Mouse (Mus musculus) midbrain, embryonic 15.5 days (tissue): ENCODE data around the gene Timm29. TPM values are rescaled to one million over a fixed set of nuclear protein-coding genes. Genes with fewer than 3 reads are reported as not detected.

Experiments used
- ATAC-seq: fragments of 200-750 bp; cut with Nextera tagmentation; replicated peaks from 2 replicates; pipeline ENCODE4 v1.8.0; 2017; ENCODE audit warnings: moderate TSS enrichment
- H3K27ac ChIP-seq: fragments of 300-500 bp; sonication (generic); 2 replicates; pipeline ENCODE4 v1.5.1; 2015; ENCODE audit warnings: mild to moderate bottlenecking, inconsistent platforms
- H3K27me3 ChIP-seq: fragments of 300-500 bp; sonication (generic); replicated peaks from 2 replicates; pipeline ENCODE4 v1.6.1; 2015; ENCODE audit warnings: inconsistent platforms
- H3K36me3 ChIP-seq: fragments of 300-500 bp; sonication (generic); replicated peaks from 2 replicates; pipeline ENCODE4 v1.6.1; 2015; ENCODE audit warnings: inconsistent platforms
- H3K4me1 ChIP-seq: fragments of 300-500 bp; sonication (generic); 2 replicates; pipeline ENCODE4 v1.6.1; 2015; ENCODE audit warnings: inconsistent platforms
- H3K4me2 ChIP-seq: fragments of 300-500 bp; sonication (generic); 2 replicates; pipeline ENCODE4 v1.6.1; 2015; ENCODE audit warnings: inconsistent platforms, mild to moderate bottlenecking, moderate library complexity
- H3K4me3 ChIP-seq: fragments of 300-500 bp; sonication (generic); 2 replicates; pipeline ENCODE4 v1.5.1; 2015; ENCODE audit warnings: mild to moderate bottlenecking, inconsistent platforms
- H3K9ac ChIP-seq: fragments of 300-500 bp; sonication (generic); 2 replicates; pipeline ENCODE4 v1.6.1; 2015; ENCODE audit warnings: mild to moderate bottlenecking, inconsistent platforms
- H3K9me3 ChIP-seq: fragments of 300-500 bp; sonication (generic); 2 replicates; pipeline ENCODE4 v1.6.1; 2016; ENCODE audit warnings: inconsistent platforms
- WGBS: fragments of 180-500 bp; shearing (Covaris S2); methylation state at CpG from one replicate; pipeline ENCODE4 v1.1.7; 2015; ENCODE audit warnings: mixed read lengths; 5-methylcytosine and 5-hydroxymethylcytosine counted together
- polyA plus RNA-seq: library from polyadenylated mRNA; unstranded; fragments of >200 nt; fragmentation: Nextera tagmentation; extraction: Ambion mirVana; gene quantifications from 2 replicates; pipeline ENCODE4 v1.2.1, GENCODE M21; 2015

The Timm29 gene
- polyA plus RNA-seq, 1 experiment from 2014 or later = 68.8 TPM

DNA sequence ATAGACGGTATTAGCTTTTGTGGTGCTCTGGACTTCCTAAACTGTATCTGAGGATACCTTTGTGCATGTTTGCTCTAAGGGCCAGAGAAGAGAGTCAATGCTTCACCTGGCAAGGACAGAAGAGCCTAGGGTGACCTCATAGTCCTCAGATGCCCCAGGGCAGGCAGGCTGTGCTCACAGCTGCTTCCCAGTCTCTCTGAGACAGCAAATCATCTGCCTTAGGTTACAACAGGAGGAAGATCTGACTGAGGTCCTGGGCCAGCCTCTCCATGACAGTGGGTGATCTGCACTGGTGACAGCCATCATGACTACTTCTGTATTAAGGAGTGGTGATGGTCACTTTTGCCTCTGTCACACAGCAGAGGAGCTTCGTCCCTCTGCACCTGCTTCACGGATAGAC is 33.4 kb upstream of the Timm29 start:
- Histone ChIP-seq H3K9me3 (no peaks in the 10 kb centered on the region), H3K9ac (no peak overlapping the region), H3K4me1 (peaks cover 10% of the 10 kb centered on the region), H3K4me3 (no peak overlapping the region), H3K36me3 (no peaks in the 10 kb centered on the region), H3K4me2 (no peak overlapping the region), H3K27ac (no peak overlapping the region), H3K27me3 (no peaks in the 10 kb centered on the region)
- WGBS = 96% methylated on average over 3 of the region's 3 CpGs
- no peak for ATAC-seq

DNA sequence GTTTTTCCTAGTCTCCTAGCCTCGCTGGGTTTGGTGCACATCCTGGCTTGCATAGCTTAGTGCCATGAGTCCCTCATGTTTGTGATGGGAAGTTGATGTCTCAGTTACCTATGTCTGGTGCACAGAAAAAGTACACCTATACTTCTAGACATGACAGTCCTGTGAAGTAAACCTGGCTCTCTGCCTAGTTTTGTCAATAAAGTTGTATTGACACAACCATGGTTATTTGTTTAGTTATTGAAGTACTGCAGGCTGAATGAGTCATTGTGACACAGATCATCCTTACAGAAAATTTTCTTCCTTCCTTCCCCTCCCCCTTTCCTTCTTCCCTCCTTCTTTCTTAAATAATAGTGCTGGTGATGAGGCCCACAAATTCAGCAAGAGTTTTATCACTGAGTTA is 28.1 kb upstream of the Timm29 start:
- no peak overlapping the region for H3K4me2 ChIP-seq
- H3K36me3 ChIP-seq = peaks cover 2% of the 10 kb centered on the region; the same call in 1 of the 2 replicates
- H3K27ac ChIP-seq = no peak overlapping the region
- H3K4me3 ChIP-seq = no peak overlapping the region
- no peaks in the 10 kb centered on the region for H3K27me3 ChIP-seq
- no peaks in the 10 kb centered on the region for H3K9me3 ChIP-seq
- WGBS = 75% methylated on average over 1 of the region's 1 CpGs
- no peak for ATAC-seq
- no peak overlapping the region for H3K9ac ChIP-seq
- H3K4me1 ChIP-seq = no peaks in the 10 kb centered on the region

DNA sequence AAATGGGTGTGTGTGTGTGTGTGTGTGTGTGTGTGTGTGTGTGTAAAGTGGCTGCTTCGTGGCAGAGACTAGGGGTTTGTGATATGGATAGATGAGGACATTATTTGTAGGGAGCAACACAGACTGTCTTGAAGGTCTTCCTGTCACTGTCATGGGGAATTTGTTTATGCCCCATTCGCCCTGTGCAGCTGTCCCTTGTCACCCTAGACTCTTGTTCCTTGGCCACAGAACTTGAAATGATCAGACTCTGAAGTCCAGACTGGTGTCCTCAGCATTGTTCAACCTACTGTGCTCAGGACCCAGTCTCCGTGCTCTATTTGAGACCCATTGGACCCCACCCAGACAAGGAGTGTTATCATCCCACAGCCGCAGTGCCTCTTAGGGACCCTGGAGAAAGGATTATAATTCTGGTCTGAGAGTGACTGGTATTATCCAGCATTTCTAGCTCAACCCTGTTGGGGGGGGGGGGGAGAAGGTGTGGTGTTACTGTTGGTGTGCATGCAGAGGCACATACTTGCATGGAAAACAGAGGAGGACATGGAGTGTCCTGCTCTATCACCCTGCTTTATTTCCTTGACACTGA is 27.4 kb upstream of the Timm29 start:
- Histone ChIP-seq H3K4me1 (no peaks in the 10 kb centered on the region), H3K36me3 (peaks cover 8% of the 10 kb centered on the region; the same call in 1 of the 2 replicates), H3K27ac (no peak overlapping the region), H3K4me3 (no peak overlapping the region), H3K9ac (no peak overlapping the region), H3K9me3 (no peaks in the 10 kb centered on the region), H3K27me3 (no peaks in the 10 kb centered on the region), H3K4me2 (no peak overlapping the region)
- ATAC-seq = no peak
- 92% methylated on average over 4 of the region's 4 CpGs for WGBS

DNA sequence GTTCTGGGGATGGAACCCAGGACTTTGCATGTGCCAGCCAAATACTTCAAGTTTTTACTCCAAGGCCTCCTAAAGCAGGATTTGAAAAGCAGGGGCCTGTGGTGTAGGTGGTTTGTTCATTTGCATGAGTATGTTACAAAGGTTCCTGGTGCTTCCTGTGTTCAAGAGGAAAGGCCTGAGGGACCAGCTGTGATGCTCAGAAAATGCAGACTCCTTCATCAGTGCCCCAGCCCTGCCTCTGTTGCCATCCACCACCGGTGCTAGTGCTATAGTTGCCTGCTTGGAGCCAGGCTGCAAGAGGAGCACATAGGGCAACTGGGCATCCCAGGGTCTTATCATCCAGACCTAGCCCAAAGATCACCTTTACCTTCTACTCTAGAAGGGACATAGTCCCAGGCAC is 26.0 kb upstream of the Timm29 start:
- H3K4me1 ChIP-seq = no peaks in the 10 kb centered on the region
- peaks cover 14% of the 10 kb centered on the region; the same call in 1 of the 2 replicates for H3K36me3 ChIP-seq
- no peaks in the 10 kb centered on the region for H3K9me3 ChIP-seq
- ATAC-seq = no peak
- H3K27ac ChIP-seq = 0 out of 2 replicates have a peak overlapping the region, but pooled peaks have one; percentile 8
- no peak overlapping the region for H3K4me3 ChIP-seq
- no peak overlapping the region for H3K4me2 ChIP-seq
- no peaks in the 10 kb centered on the region for H3K27me3 ChIP-seq
- no peak overlapping the region for H3K9ac ChIP-seq
- WGBS = 95% methylated on average over 1 of the region's 1 CpGs

DNA sequence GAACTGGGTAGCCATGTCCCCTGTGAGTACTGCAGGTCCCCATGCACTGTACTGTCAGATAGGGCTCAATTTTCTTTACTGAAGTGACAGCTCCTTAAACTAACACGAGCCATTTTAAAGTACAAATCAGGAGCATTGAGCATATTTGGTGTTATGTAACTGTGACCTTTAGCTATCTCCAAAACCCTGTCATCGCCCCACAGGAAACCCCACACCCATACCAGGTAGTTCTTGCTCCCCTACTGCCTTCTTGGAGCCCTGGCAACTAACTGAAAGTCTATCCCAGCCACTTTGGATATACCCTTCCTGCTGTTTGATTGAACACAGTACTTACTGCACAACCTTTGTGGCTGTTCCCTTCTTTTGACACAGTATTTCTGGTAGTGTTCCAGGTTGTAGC is 25.5 kb upstream of the Timm29 start:
- Histone ChIP-seq H3K36me3 (peaks cover 19% of the 10 kb centered on the region; the same call in 1 of the 2 replicates), H3K9ac (no peak overlapping the region), H3K4me3 (no peak overlapping the region), H3K27me3 (no peaks in the 10 kb centered on the region), H3K4me2 (no peak overlapping the region), H3K27ac (0 out of 2 replicates have a peak overlapping the region, but pooled peaks have one; percentile 8), H3K4me1 (no peaks in the 10 kb centered on the region), H3K9me3 (no peaks in the 10 kb centered on the region)
- 91% methylated on average over 2 of the region's 2 CpGs for WGBS
- ATAC-seq = no peak

DNA sequence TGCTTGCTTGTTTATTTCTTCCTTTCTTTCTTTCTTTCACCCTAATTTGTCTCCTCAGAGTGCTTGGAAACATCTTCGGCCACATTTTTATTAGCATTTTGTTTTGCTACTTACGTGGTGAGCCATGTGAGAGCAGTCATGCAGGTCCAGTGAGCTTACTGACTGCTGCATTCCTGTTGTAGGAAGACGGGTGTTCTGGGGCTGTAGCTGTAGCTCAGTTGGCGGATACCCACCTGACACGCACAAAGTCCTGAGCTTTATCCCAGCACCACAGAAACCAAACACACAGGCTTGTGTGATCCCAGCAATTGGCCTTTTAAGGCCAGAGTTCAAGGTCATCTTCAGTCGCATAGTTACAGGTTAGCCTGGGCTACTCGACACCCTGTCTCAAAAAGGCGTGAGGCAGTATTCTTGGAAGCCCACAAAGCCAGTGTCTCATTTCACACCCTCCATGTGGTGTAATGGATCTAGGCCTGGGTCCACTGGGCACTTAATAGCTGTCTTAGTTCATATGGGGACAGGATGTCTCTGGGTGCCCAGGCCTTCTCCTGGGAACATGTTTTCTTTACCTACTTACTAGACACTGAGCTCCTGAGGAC is 23.8 kb upstream of the Timm29 start:
- Histone ChIP-seq H3K27ac (no peak overlapping the region), H3K4me2 (no peak overlapping the region), H3K9me3 (no peaks in the 10 kb centered on the region), H3K9ac (no peak overlapping the region), H3K27me3 (no peaks in the 10 kb centered on the region), H3K4me3 (no peak overlapping the region), H3K4me1 (no peaks in the 10 kb centered on the region), H3K36me3 (peaks cover 29% of the 10 kb centered on the region)
- WGBS = 93% methylated on average over 8 of the region's 8 CpGs
- no peak for ATAC-seq

DNA sequence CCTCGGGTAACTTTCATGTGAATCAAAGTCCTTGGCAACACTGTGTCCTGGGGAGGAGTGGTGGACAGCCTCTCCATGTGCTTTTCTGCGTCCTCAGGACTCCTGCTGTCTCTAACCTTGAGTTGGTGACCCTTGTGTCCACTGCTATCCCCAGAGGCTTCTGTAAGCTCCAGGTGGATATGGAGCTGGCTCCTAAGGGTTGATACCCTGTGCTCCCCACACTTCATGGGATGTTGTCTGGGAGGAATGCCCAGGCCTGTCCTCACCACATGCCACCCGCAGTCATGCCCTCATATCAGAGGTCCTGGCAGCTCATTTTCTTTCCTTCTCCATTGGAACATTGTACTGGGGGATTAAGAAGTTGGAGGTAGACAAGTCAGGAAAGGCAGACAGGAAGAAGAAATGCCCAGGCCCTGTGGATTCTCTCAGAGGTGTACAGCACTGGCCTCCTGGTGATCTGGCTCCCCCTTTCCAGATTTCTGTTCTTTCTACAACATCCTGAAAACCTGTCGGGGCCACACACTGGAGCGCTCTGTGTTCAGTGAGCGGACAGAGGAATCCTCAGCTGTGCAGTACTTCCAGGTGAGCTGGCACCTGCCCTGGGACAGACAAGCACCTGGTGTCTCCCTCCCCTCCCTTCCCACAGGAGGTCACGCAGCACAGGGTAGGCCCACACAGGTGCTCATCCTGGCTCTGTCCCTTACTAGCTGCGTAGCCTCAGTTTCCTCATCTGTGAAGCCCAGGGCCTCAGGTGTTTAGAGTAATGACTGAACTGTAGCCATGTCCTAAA is 18.3 kb upstream of the Timm29 start:
- 97% methylated on average over 8 of the region's 8 CpGs for WGBS
- no peak overlapping the region for H3K4me3 ChIP-seq
- H3K36me3 ChIP-seq = peaks cover 60% of the 10 kb centered on the region
- no peak for ATAC-seq
- no peaks in the 10 kb centered on the region; the same call in 1 of the 2 replicates for H3K4me1 ChIP-seq
- H3K9me3 ChIP-seq = no peaks in the 10 kb centered on the region
- H3K27me3 ChIP-seq = no peaks in the 10 kb centered on the region
- H3K27ac ChIP-seq = no peak overlapping the region
- H3K4me2 ChIP-seq = no peak overlapping the region
- H3K9ac ChIP-seq = no peak overlapping the region

DNA sequence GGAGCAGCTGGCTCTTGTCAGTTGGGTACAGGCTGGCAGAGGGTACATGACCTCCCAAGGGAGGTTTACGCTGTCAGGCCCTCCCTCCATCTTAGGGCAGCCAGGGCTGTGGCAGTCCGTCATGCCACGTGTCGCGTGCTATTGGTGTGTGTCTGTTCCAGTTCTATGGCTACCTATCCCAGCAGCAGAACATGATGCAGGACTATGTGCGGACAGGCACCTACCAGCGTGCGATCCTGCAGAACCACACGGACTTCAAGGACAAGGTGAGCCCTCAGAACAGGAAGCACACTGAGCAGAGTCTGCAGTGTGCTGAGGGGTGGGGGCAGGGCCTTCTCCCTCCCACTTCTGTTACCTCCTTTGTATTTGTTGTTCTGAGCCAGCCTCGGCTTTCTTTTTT is 17.3 kb upstream of the Timm29 start:
- 96% methylated on average over 10 of the region's 10 CpGs for WGBS
- H3K4me1 ChIP-seq = no peaks in the 10 kb centered on the region; the same call in 1 of the 2 replicates
- H3K27me3 ChIP-seq = no peaks in the 10 kb centered on the region
- no peak overlapping the region for H3K9ac ChIP-seq
- no peak overlapping the region for H3K27ac ChIP-seq
- no peaks in the 10 kb centered on the region for H3K9me3 ChIP-seq
- 0 out of 2 replicates have a peak, but pooled peaks have one; percentile 42 for ATAC-seq
- H3K4me3 ChIP-seq = no peak overlapping the region
- no peak overlapping the region for H3K4me2 ChIP-seq
- H3K36me3 ChIP-seq = peaks cover 57% of the 10 kb centered on the region

DNA sequence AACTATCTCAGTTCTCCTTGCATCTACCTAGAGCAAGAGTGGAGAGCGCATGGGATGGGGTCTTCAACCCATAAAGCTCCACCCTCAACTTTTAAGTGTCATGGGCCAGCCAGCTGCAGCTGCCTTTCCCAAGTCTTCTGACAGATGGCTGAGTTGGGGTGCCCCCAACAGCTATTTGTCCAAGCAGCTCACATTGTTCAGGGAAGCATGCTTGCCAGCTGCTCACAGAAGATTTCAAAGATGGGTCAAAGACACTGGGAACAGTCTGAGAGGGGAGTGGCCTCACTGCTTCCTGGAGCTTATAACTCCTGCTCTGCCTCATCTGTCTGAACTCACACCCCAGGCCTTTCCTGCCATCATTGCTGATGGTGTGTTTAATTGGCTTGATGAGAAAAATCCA is 16.2 kb upstream of the Timm29 start:
- 94% methylated on average over 1 of the region's 1 CpGs for WGBS
- no peak overlapping the region for H3K9ac ChIP-seq
- no peaks in the 10 kb centered on the region for H3K9me3 ChIP-seq
- no peak overlapping the region for H3K27ac ChIP-seq
- H3K4me3 ChIP-seq = no peak overlapping the region
- peaks cover 57% of the 10 kb centered on the region for H3K36me3 ChIP-seq
- H3K4me1 ChIP-seq = no peaks in the 10 kb centered on the region; the same call in 1 of the 2 replicates
- H3K27me3 ChIP-seq = no peaks in the 10 kb centered on the region
- H3K4me2 ChIP-seq = no peak overlapping the region
- ATAC-seq = no peak

DNA sequence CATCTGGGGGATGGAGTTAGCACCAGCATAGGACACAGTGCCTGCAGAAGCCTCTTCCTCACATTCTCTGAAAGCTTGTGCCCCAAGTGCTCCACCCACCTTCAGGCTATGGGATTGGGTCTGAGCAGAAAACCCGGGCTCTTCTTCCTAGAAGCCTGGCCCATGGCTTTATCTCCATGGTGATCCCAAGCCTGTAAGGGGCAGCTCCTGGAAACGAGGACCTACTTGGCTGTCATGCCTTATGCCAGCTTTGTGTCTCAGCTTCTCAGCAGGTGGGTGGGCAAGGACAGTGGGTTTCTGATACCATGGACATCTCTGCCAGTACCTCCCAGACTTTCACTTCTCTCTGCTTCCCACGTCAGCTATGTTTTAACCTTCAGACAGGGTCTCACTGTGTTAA is 14.3 kb upstream of the Timm29 start:
- peaks cover 55% of the 10 kb centered on the region for H3K36me3 ChIP-seq
- WGBS = 48% methylated on average over 3 of the region's 3 CpGs
- no peak for ATAC-seq

DNA sequence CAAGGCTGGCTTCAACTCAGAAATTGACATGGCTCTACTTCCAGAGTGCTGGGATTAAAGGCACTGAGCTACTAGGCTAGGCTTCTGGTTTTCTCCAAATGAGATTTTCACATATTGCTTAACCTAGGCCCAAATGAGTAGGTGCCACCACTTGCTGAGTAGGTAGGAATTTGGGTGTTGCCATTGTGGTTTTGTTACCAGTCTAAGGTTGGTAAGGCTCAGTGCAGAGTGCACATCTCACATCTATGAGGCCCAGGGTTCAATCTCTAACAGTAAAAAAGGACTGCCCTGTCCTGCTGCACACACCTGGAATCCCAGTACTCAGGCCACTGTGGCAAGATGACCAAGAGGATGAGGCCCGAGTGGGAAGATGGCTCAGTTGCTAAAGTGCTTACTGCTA is 7.1 kb upstream of the Timm29 start:
- ATAC-seq = no peak
- Histone ChIP-seq H3K4me3 (no peak overlapping the region), H3K36me3 (peaks cover 73% of the 10 kb centered on the region), H3K27me3 (no peaks in the 10 kb centered on the region), H3K9ac (no peak overlapping the region), H3K4me1 (no peaks in the 10 kb centered on the region), H3K27ac (no peak overlapping the region), H3K9me3 (no peaks in the 10 kb centered on the region), H3K4me2 (no peak overlapping the region)
- 92% methylated on average over 1 of the region's 1 CpGs for WGBS

More for the DNA sequence above, 14.3 kb upstream of the Timm29 start:
- Histone ChIP-seq H3K9me3 (no peaks in the 10 kb centered on the region), H3K4me2 (no peak overlapping the region), H3K4me1 (no peaks in the 10 kb centered on the region; the same call in 1 of the 2 replicates), H3K27me3 (no peaks in the 10 kb centered on the region), H3K27ac (no peak overlapping the region), H3K4me3 (no peak overlapping the region), H3K9ac (no peak overlapping the region)

DNA sequence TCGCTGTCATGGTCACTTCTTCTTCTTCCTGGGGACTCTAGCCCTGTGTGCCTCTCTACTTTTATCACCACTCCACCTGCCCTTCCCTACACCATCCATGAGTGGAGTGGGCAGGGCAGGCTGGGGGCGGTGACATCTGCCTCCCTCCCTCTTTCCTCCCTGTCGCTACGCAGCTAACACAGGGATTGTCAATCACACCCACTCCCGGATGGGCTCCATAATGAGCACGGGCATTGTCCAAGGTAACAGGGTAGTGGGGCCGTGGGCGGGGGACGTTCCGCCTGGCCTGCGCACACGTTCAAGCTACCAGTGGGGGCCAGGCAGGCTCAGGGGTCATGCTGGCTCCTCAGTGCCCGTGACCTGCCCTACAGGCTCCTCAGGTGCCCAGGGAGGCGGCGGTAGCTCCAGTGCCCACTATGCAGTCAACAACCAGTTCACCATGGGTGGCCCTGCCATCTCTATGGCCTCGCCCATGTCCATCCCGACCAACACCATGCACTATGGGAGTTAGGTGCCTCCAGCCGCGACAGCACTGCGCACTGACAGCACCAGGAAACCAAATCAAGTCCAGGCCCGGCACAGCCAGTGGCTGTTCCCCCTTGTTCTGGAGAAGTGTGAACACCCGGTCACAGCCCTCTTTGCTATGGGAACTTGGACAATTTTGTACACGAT is 4.7 kb upstream of the Timm29 start:
- no peak overlapping the region for H3K9ac ChIP-seq
- H3K9me3 ChIP-seq = no peaks in the 10 kb centered on the region
- ATAC-seq = no peak
- H3K4me2 ChIP-seq = no peak overlapping the region
- H3K27ac ChIP-seq = no peak overlapping the region
- no peaks in the 10 kb centered on the region for H3K27me3 ChIP-seq
- peaks cover 11% of the 10 kb centered on the region for H3K4me1 ChIP-seq
- peaks cover 62% of the 10 kb centered on the region for H3K36me3 ChIP-seq
- no peak overlapping the region for H3K4me3 ChIP-seq
- 86% methylated on average over 23 of the region's 23 CpGs for WGBS
